Mouse (Mus musculus) G1E (cell line): ENCODE data around the gene Adgrl3. TPM values are rescaled to one million over a fixed set of nuclear protein-coding genes. Genes with fewer than 3 reads are reported as not detected.

Experiments used
- ATAC-seq: 2 replicates; pipeline ENCODE4 v1.8.0; 2016; ENCODE audit warnings: mild to moderate bottlenecking; ENCODE audit not compliant: insufficient number of reproducible peaks, poor library complexity, low FRiP score, severe bottlenecking; ENCODE audit errors: extremely low read depth
- DNase-seq: peaks from one replicate; pipeline ENCODE4 v3.0.0; 2012; ENCODE audit warnings: low spot score
- H3K27me3 ChIP-seq: 2 replicates; pipeline ENCODE4 v1.6.1; 2012; ENCODE audit warnings: mild to moderate bottlenecking, low read length, inconsistent platforms; ENCODE audit not compliant: insufficient read depth
- H3K36me3 ChIP-seq: replicated peaks from 2 replicates; pipeline ENCODE3; 2012; ENCODE audit warnings: mild to moderate bottlenecking, inconsistent platforms
- H3K4me1 ChIP-seq: 2 replicates; pipeline ENCODE4 v1.6.1; 2012; ENCODE audit warnings: low read depth, low read length, inconsistent platforms, mixed read lengths; ENCODE audit not compliant: insufficient read depth
- H3K4me3 ChIP-seq: 2 replicates; pipeline ENCODE4 v1.5.1; 2012; ENCODE audit warnings: low read depth, mild to moderate bottlenecking, inconsistent platforms, low read length, moderate library complexity, mixed read lengths
- H3K9me3 ChIP-seq: replicated peaks from 2 replicates; pipeline ENCODE4 v1.6.1; 2012; ENCODE audit warnings: inconsistent platforms
- CTCF ChIP-seq: IDR thresholded peaks from 2 replicates; pipeline ENCODE4 v1.5.1; 2012; ENCODE audit warnings: low read depth, low read length, inconsistent platforms, mixed read lengths
- GATA1 ChIP-seq: IDR thresholded peaks from 2 replicates; pipeline ENCODE4 v1.6.1; 2012; ENCODE audit warnings: borderline replicate concordance, low read length, inconsistent platforms, mixed read lengths
- GATA2 ChIP-seq: IDR thresholded peaks from 2 replicates; pipeline ENCODE4 v1.6.1; 2012; ENCODE audit warnings: low read depth, low read length, inconsistent platforms, borderline replicate concordance
- POLR2AphosphoS5 ChIP-seq: IDR thresholded peaks from 2 replicates; pipeline ENCODE4 v1.6.1; 2012; ENCODE audit warnings: low read depth, low read length, inconsistent platforms; ENCODE audit not compliant: insufficient replicate concordance
- TAL1 ChIP-seq: conservative IDR thresholded peaks from 2 replicates; pipeline ENCODE4 v1.6.1; 2012; ENCODE audit warnings: low read depth, low read length, inconsistent platforms, mixed read lengths
- polyA plus RNA-seq: library from polyadenylated mRNA; stranded (reverse); fragments of >175 nt; gene quantifications from 2 replicates; pipeline ENCODE4 v1.2.3, GENCODE M21; 2012
- total RNA-seq, 2 experiments: library from RNA; stranded (forward) in 1 of 2; stranded (reverse) in 1 of 2; fragments of 200-1000 nt in 1 of 2; fragments of >200 nt in 1 of 2; fragmentation: Nextera tagmentation in 1 of 2; gene quantifications; 2 replicates each; pipeline ENCODE4 v1.2.3; 2014 to 2017

Adgrl3 gene
- total and polyA plus RNA-seq, 3 experiments, result 0.98 TPM; not detected in 2

- DNase-seq (no peak), ATAC-seq (no peak)
- Histone ChIP-seq H3K36me3 (no peaks in the 10 kb centered on the region), H3K9me3 (peaks cover 3% of the 10 kb centered on the region), H3K4me1 (no peaks in the 10 kb centered on the region), H3K27me3 (no peaks in the 10 kb centered on the region), H3K4me3 (no peak overlapping the region)
- TF ChIP-seq GATA2, result no peak
- TF ChIP-seq GATA1, result no peak
- TF ChIP-seq TAL1, result no peak
- no peak for TF ChIP-seq POLR2AphosphoS5
- TF ChIP-seq CTCF, result no peak
Measured at GRCm38 (mm10) chr5:81776234-81776633, 756.3 kb downstream of the Adgrl3 start.

GRCm38 (mm10) chr5:81776746-81777145, 756.8 kb downstream of the Adgrl3 start:
- no peaks in the 10 kb centered on the region for H3K4me1 ChIP-seq
- H3K36me3 ChIP-seq, result no peaks in the 10 kb centered on the region
- H3K4me3 ChIP-seq, result no peak overlapping the region
- DNase-seq, result no peak
- no peak for TF ChIP-seq GATA1
- TF ChIP-seq CTCF, result no peak
- TF ChIP-seq TAL1, result no peak
- TF ChIP-seq GATA2, result no peak
- TF ChIP-seq POLR2AphosphoS5, result no peak
- no peaks in the 10 kb centered on the region for H3K27me3 ChIP-seq
- no peak for ATAC-seq
- H3K9me3 ChIP-seq, result no peaks in the 10 kb centered on the region

GRCm38 (mm10) chr5:81784770-81785169, 764.8 kb downstream of the Adgrl3 start:
- no peaks in the 10 kb centered on the region for H3K4me1 ChIP-seq
- H3K27me3 ChIP-seq, result no peaks in the 10 kb centered on the region
- DNase-seq, result no peak
- H3K4me3 ChIP-seq, result no peak overlapping the region
- no peak for ATAC-seq
- no peak for TF ChIP-seq TAL1
- no peak for TF ChIP-seq GATA1
- no peak for TF ChIP-seq GATA2
- TF ChIP-seq POLR2AphosphoS5, result no peak
- TF ChIP-seq CTCF, result no peak
- H3K36me3 ChIP-seq, result no peaks in the 10 kb centered on the region
- no peaks in the 10 kb centered on the region for H3K9me3 ChIP-seq

- Histone ChIP-seq H3K27me3 (no peaks in the 10 kb centered on the region), H3K4me3 (no peak overlapping the region), H3K4me1 (no peaks in the 10 kb centered on the region), H3K9me3 (peaks cover 9% of the 10 kb centered on the region), H3K36me3 (no peaks in the 10 kb centered on the region)
- DNase-seq (no peak), ATAC-seq (no peak)
- TF ChIP-seq POLR2AphosphoS5, result no peak
- no peak for TF ChIP-seq TAL1
- no peak for TF ChIP-seq GATA1
- TF ChIP-seq GATA2, result no peak
- TF ChIP-seq CTCF, result no peak
Measured at GRCm38 (mm10) chr5:81790710-81791109, 770.8 kb downstream of the Adgrl3 start.

- ATAC-seq (no peak), DNase-seq (no peak)
- no peaks in the 10 kb centered on the region for H3K27me3 ChIP-seq
- no peaks in the 10 kb centered on the region for H3K36me3 ChIP-seq
- H3K4me3 ChIP-seq, result no peak overlapping the region
- H3K9me3 ChIP-seq, result peaks cover 9% of the 10 kb centered on the region
- TF ChIP-seq POLR2AphosphoS5 (no peak), TAL1 (no peak), GATA1 (no peak), CTCF (no peak), GATA2 (no peak)
- H3K4me1 ChIP-seq, result no peaks in the 10 kb centered on the region
Measured at GRCm38 (mm10) chr5:81794125-81794524, 774.2 kb downstream of the Adgrl3 start.

GRCm38 (mm10) chr5:81794601-81795000, 774.7 kb downstream of the Adgrl3 start:
- Histone ChIP-seq H3K4me3 (no peak overlapping the region; the same call in 1 of the 2 replicates), H3K27me3 (no peaks in the 10 kb centered on the region), H3K4me1 (no peaks in the 10 kb centered on the region), H3K36me3 (no peaks in the 10 kb centered on the region), H3K9me3 (peaks cover 9% of the 10 kb centered on the region)
- DNase-seq, result no peak
- TF ChIP-seq POLR2AphosphoS5 (no peak), CTCF (no peak), GATA1 (no peak), TAL1 (no peak), GATA2 (no peak)
- no peak for ATAC-seq

GRCm38 (mm10) chr5:81796128-81796527, 776.2 kb downstream of the Adgrl3 start:
- no peaks in the 10 kb centered on the region for H3K27me3 ChIP-seq
- H3K36me3 ChIP-seq, result no peaks in the 10 kb centered on the region
- peaks cover 9% of the 10 kb centered on the region for H3K9me3 ChIP-seq
- TF ChIP-seq GATA1 (no peak), CTCF (no peak), GATA2 (no peak), POLR2AphosphoS5 (no peak), TAL1 (no peak)
- DNase-seq, result no peak
- no peak overlapping the region for H3K4me3 ChIP-seq
- no peaks in the 10 kb centered on the region for H3K4me1 ChIP-seq
- no peak for ATAC-seq
